Mouse (Mus musculus) hindbrain, embryonic 13.5 days (tissue): Measurements from ENCODE around the gene Spag4. TPM values are rescaled to one million over a fixed set of nuclear protein-coding genes. Genes with fewer than 3 reads are reported as not detected.
"Not testable (repeated sequence)": the region's sequence is repeated elsewhere in the genome, so short reads cannot be mapped to it uniquely, and the experiment has no call there.

ENCODE experiments used
- ATAC-seq: fragments of 200-750 bp; cut with Nextera tagmentation; 2 replicates; pipeline ENCODE4 v1.8.0; 2017; ENCODE audit warnings: moderate TSS enrichment; ENCODE audit not compliant: low FRiP score
- H3K27ac ChIP-seq: fragments of 300-500 bp; sonication (generic); 2 replicates; pipeline ENCODE4 v1.5.1; 2015; ENCODE audit warnings: inconsistent platforms, mild to moderate bottlenecking, moderate library complexity
- H3K27me3 ChIP-seq: fragments of 300-500 bp; sonication (generic); 2 replicates; pipeline ENCODE4 v1.6.1; 2015; ENCODE audit warnings: mild to moderate bottlenecking, inconsistent platforms
- H3K36me3 ChIP-seq: fragments of 300-500 bp; sonication (generic); 2 replicates; pipeline ENCODE4 v1.6.1; 2015; ENCODE audit warnings: mild to moderate bottlenecking, inconsistent platforms
- H3K4me1 ChIP-seq: fragments of 300-500 bp; sonication (generic); replicated peaks from 2 replicates; pipeline ENCODE4 v1.6.1; 2015; ENCODE audit warnings: inconsistent platforms
- H3K4me2 ChIP-seq: fragments of 300-500 bp; sonication (generic); 2 replicates; pipeline ENCODE4 v1.6.1; 2015; ENCODE audit warnings: inconsistent platforms, mild to moderate bottlenecking, moderate library complexity
- H3K4me3 ChIP-seq: fragments of 300-500 bp; sonication (generic); 2 replicates; pipeline ENCODE4 v1.5.1; 2015; ENCODE audit warnings: mild to moderate bottlenecking, inconsistent platforms
- H3K9ac ChIP-seq: fragments of 300-500 bp; sonication (generic); 2 replicates; pipeline ENCODE4 v1.6.1; 2015; ENCODE audit warnings: mild to moderate bottlenecking, inconsistent platforms
- H3K9me3 ChIP-seq: fragments of 300-500 bp; sonication (generic); 2 replicates; pipeline ENCODE4 v1.6.1; 2016; ENCODE audit warnings: inconsistent platforms
- WGBS: fragments of 180-500 bp; shearing (Covaris S2); methylation state at CpG from one replicate; pipeline ENCODE4 v1.1.7; 2015; 5-methylcytosine and 5-hydroxymethylcytosine counted together
- polyA plus RNA-seq: library from polyadenylated mRNA; unstranded; fragments of >200 nt; fragmentation: Nextera tagmentation; extraction: Ambion mirVana; gene quantifications from 2 replicates; pipeline ENCODE4 v1.2.1, GENCODE M21; 2015

Gene Spag4
- polyA plus RNA-seq, 1 experiment from 2014 or later = 5.8 TPM

DNA sequence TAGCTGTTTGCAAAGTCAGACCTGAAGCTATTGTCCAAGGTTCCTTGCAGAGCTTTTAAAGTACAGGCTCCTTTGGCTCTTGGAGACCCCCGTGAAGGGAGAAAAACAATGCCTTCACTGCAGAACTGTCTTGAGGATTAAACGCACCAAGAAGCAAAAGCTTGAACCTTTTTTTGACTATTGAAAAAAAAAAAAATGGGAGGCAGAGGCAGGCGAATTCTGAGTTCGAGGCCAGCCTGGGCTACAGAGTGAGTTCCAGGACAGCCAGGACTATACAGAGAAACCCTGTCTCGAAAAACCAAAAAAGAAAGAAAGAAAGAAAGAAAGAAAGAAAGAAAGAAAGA is 47.1 kb downstream of the Spag4 start:
- Histone ChIP-seq H3K4me3 (peak overlapping the region; percentile 99), H3K27ac (peak overlapping the region; percentile 94), H3K4me2 (peak overlapping the region; percentile 49), H3K4me1 (peaks cover 17% of the 10 kb centered on the region), H3K9ac (peak overlapping the region; percentile 96)
- ATAC-seq, H3K27me3 ChIP-seq, H3K9me3 ChIP-seq, H3K36me3 ChIP-seq: not testable (repeated sequence)
- 28% methylated on average over 5 of the region's 5 CpGs for WGBS

DNA sequence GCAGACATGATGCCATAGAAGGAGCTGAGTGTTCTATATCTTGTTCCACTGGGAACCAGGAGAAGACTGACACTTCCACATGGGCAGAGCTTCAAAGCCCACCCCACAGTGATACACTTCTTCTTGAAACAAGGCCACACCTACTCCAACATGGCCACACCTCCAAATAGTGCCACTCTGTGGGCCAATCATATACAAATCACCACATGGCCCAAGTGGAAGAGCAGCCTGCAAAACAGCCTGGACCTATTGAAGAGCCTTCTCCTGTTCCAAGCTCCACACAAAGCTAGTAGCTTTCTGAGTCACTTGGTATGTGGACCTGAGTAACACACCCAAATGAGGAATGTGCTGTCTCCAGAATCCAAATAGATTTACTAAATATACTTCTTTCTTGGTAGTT is 54.6 kb downstream of the Spag4 start:
- peaks cover 18% of the 10 kb centered on the region for H3K36me3 ChIP-seq

More for the DNA sequence above, 54.6 kb downstream of the Spag4 start:
- H3K27me3 ChIP-seq = no peaks in the 10 kb centered on the region
- no peak overlapping the region for H3K4me2 ChIP-seq
- no peak overlapping the region for H3K9ac ChIP-seq
- no peak overlapping the region for H3K4me3 ChIP-seq
- H3K4me1 ChIP-seq = no peaks in the 10 kb centered on the region
- H3K27ac ChIP-seq = no peak overlapping the region
- H3K9me3 ChIP-seq = no peaks in the 10 kb centered on the region; the same call in 1 of the 2 replicates
- ATAC-seq = no peak

Other genes starting within 250 kb of the Spag4 start
- gene BC029722, start 245.7 kb upstream of the Spag4 start, polyA plus RNA-seq = 28.5 and 28.6 TPM in 2 replicates
- 148 and 152 TPM in 2 replicates for gene Eif6, start 238.2 kb upstream of the Spag4 start, polyA plus RNA-seq
- 0.60 and 0.63 TPM in 2 replicates for gene Fam83c, start 230.3 kb upstream of the Spag4 start, polyA plus RNA-seq
- 57.6 and 59.6 TPM in 2 replicates for gene Uqcc1, start 134.9 kb upstream of the Spag4 start, polyA plus RNA-seq
- 0.16 TPM in 1 of 2 replicates, not detected in the other for gene Gm15557, start 124.4 kb upstream of the Spag4 start, polyA plus RNA-seq
- gene Gdf5, start 119.8 kb upstream of the Spag4 start, polyA plus RNA-seq = 2.0 and 3.6 TPM in 2 replicates
- gene Cep250, start 108.7 kb upstream of the Spag4 start, polyA plus RNA-seq = 18.1 and 18.7 TPM in 2 replicates
- gene 6430550D23Rik, start 57.2 kb upstream of the Spag4 start, polyA plus RNA-seq = 1.8 and 2.4 TPM in 2 replicates
- gene Ergic3, start 57.1 kb upstream of the Spag4 start, polyA plus RNA-seq = 371 and 377 TPM in 2 replicates
- not detected in 2 replicates for gene Fer1l4, start 12.2 kb upstream of the Spag4 start, polyA plus RNA-seq
- 32.0 and 34.6 TPM in 2 replicates for gene Cpne1, start 46.8 kb downstream of the Spag4 start, polyA plus RNA-seq
- 27.9 and 29.1 TPM in 2 replicates for gene Rbm12, start 46.8 kb downstream of the Spag4 start, polyA plus RNA-seq
- gene Gm28036, start 61.9 kb downstream of the Spag4 start, polyA plus RNA-seq = 21.6 and 24.1 TPM in 2 replicates
- gene Romo1, start 78.9 kb downstream of the Spag4 start, polyA plus RNA-seq = 443 and 462 TPM in 2 replicates
- gene Nfs1, start 79.0 kb downstream of the Spag4 start, polyA plus RNA-seq = 30.0 and 35.7 TPM in 2 replicates
- gene Rbm39, start 115.1 kb downstream of the Spag4 start, polyA plus RNA-seq = 563 and 565 TPM in 2 replicates
- 102 and 107 TPM in 2 replicates for gene Phf20, start 131.3 kb downstream of the Spag4 start, polyA plus RNA-seq
- 6.3 and 7.7 TPM in 2 replicates for gene Cnbd2, start 247.1 kb downstream of the Spag4 start, polyA plus RNA-seq
- 84.7 and 95.3 TPM in 2 replicates for gene Scand1, start 247.5 kb downstream of the Spag4 start, polyA plus RNA-seq